Mouse (Mus musculus): ENCODE data around the gene A3galt2.
A peak's percentile ranks its signal among the peaks of the same experiment; 100 is the strongest.

Gene A3galt2

GRCm38 (mm10) chr4:128727721-128728430 lies 27.3 kb upstream of the A3galt2 start:
- peak; percentile 44 to 45 for DNase-seq (ENCODE audit: low spot score in 2 of 2)

- DNase-seq (ENCODE audit: low spot score in 2 of 2): no peak
Measured at GRCm38 (mm10) chr4:128728431-128728851, 26.7 kb upstream of the A3galt2 start.

GRCm38 (mm10) chr4:128729033-128729708 lies 26.0 kb upstream of the A3galt2 start:
- no peak for DNase-seq (ENCODE audit: low spot score in 2 of 2)

GRCm38 (mm10) chr4:128729709-128730037 lies 25.5 kb upstream of the A3galt2 start:
- no peak for DNase-seq (ENCODE audit: low spot score in 2 of 2)

- no peak for DNase-seq (ENCODE audit: low spot score in 2 of 2)
Measured at GRCm38 (mm10) chr4:128730271-128730670, 24.9 kb upstream of the A3galt2 start.

- no peak for DNase-seq (ENCODE audit: low spot score in 2 of 2)
Measured at GRCm38 (mm10) chr4:128732794-128733193, 22.4 kb upstream of the A3galt2 start.

- peak; percentile 69 to 72 for DNase-seq (ENCODE audit: low spot score in 2 of 2)
Measured at GRCm38 (mm10) chr4:128733496-128733895, 21.7 kb upstream of the A3galt2 start.

GRCm38 (mm10) chr4:128734217-128734616 lies 20.9 kb upstream of the A3galt2 start:
- DNase-seq (ENCODE audit: low spot score in 2 of 2): peak; percentile 28 to 32

- peak; percentile 88 for DNase-seq (ENCODE audit: low spot score in 2 of 2)
Measured at GRCm38 (mm10) chr4:128734721-128735671, 20.2 kb upstream of the A3galt2 start.

- DNase-seq (ENCODE audit: low spot score in 2 of 2): no peak
Measured at GRCm38 (mm10) chr4:128737137-128737589, 18.0 kb upstream of the A3galt2 start.

GRCm38 (mm10) chr4:128737825-128738610 lies 17.1 kb upstream of the A3galt2 start:
- no peak for DNase-seq (ENCODE audit: low spot score in 2 of 2)

GRCm38 (mm10) chr4:128740878-128741277 lies 14.3 kb upstream of the A3galt2 start:
- DNase-seq (ENCODE audit: low spot score in 2 of 2): no peak

- DNase-seq (ENCODE audit: low spot score in 2 of 2): no peak
Measured at GRCm38 (mm10) chr4:128741906-128742305, 13.3 kb upstream of the A3galt2 start.

- DNase-seq (ENCODE audit: low spot score in 2 of 2): no peak
Measured at GRCm38 (mm10) chr4:128742379-128742970, 12.7 kb upstream of the A3galt2 start.

GRCm38 (mm10) chr4:128743031-128743626 lies 12.0 kb upstream of the A3galt2 start:
- DNase-seq (ENCODE audit: low spot score in 2 of 2): no peak

- DNase-seq (ENCODE audit: low spot score in 2 of 2): no peak
Measured at GRCm38 (mm10) chr4:128745160-128745559, 10.0 kb upstream of the A3galt2 start.

GRCm38 (mm10) chr4:128747614-128748270 lies 7.4 kb upstream of the A3galt2 start:
- peak in 1 of 2 experiments; percentile 30 for DNase-seq (ENCODE audit: low spot score in 2 of 2)

- DNase-seq (ENCODE audit: low spot score in 2 of 2): no peak
Measured at GRCm38 (mm10) chr4:128748309-128748708, 6.9 kb upstream of the A3galt2 start.

GRCm38 (mm10) chr4:128751006-128751405 lies 4.2 kb upstream of the A3galt2 start:
- DNase-seq (ENCODE audit: low spot score in 2 of 2): no peak

All from spleen, postnatal 36 days (tissue).